Mouse (Mus musculus): ENCODE results near the gene Cfap43.

- TF ChIP-seq POLR2A (IDR thresholded peaks at IDR 0.05; ENCODE audit: low read depth, low read length) (no peak), CTCF (IDR thresholded peaks at IDR 0.05; ENCODE audit: extremely low read depth, insufficient read depth, insufficient read length, insufficient replicate concordance) (no peak)
Measured at GRCm38 (mm10) chr19:47908961-47909371, 10.1 kb downstream of the Cfap43 start.
